Mouse (Mus musculus): ENCODE measurements at regions not wholly inside any gene's neighbourhood (a gene's known extent, or its start where the extent isn't known, plus 50 kb on each side); places are given as distances from the start of the nearest gene placed in this dataset.
"Not testable (repeated sequence)": the region's sequence is repeated elsewhere in the genome, so short reads cannot be mapped to it uniquely, and the experiment has no call there.

- WGBS, result 35% methylated on average over 8 of the region's 8 CpGs
- no peak for ATAC-seq (replicated peaks; ENCODE audit: extremely low read depth, insufficient read depth, low FRiP score)
- H3K4me2 ChIP-seq (ENCODE audit: low read depth, low read length), result no peak overlapping the region
Measured at GRCm38 (mm10) chr12:112301929-112302328, 155.9 kb downstream of the Kif26a start.

GRCm38 (mm10) chr12:112306208-112306607 is 160.2 kb downstream of the Kif26a start:
- Histone ChIP-seq H3K36me3 (ENCODE audit: control insufficient read depth, insufficient read depth) (no peaks in the 10 kb centered on the region), H3K4me3 (ENCODE audit: low read length) (no peak overlapping the region), H3K27me3 (ENCODE audit: control insufficient read depth, insufficient read depth, low read length) (0 out of 2 replicates have a peak, but pooled peaks cover 5% of the 10 kb centered on the region), H3K4me2 (ENCODE audit: low read depth, low read length) (no peak overlapping the region), H3K27ac (ENCODE audit: low read length) (no peak overlapping the region), H3K9ac (ENCODE audit: low read length) (no peak overlapping the region), H3K9me3 (replicated peaks; ENCODE audit: control insufficient read depth, low read length) (no peaks in the 10 kb centered on the region), H3K4me1 (ENCODE audit: control insufficient read depth, insufficient read depth, low read length) (no peaks in the 10 kb centered on the region)
- 58% methylated on average over 7 of the region's 7 CpGs for WGBS
- no peak for ATAC-seq (replicated peaks; ENCODE audit: extremely low read depth, insufficient read depth, low FRiP score)

More at GRCm38 (mm10) chr12:112301929-112302328, 155.9 kb downstream of the Kif26a start:
- Histone ChIP-seq H3K9ac (ENCODE audit: low read length) (no peak overlapping the region), H3K4me1 (ENCODE audit: control insufficient read depth, insufficient read depth, low read length) (no peaks in the 10 kb centered on the region), H3K36me3 (ENCODE audit: control insufficient read depth, insufficient read depth) (no peaks in the 10 kb centered on the region), H3K27me3 (ENCODE audit: control insufficient read depth, insufficient read depth, low read length) (peaks cover 9% of the 10 kb centered on the region; the same call in 1 of the 2 replicates), H3K9me3 (replicated peaks; ENCODE audit: control insufficient read depth, low read length) (no peaks in the 10 kb centered on the region), H3K27ac (ENCODE audit: low read length) (no peak overlapping the region), H3K4me3 (ENCODE audit: low read length) (no peak overlapping the region)

- H3K27me3 ChIP-seq (ENCODE audit: control insufficient read depth, insufficient read depth, low read length), result no peaks in the 10 kb centered on the region
- no peak for ATAC-seq (replicated peaks; ENCODE audit: extremely low read depth, insufficient read depth, low FRiP score)
- H3K4me2 ChIP-seq (ENCODE audit: low read depth, low read length), result no peak overlapping the region
- H3K4me1 ChIP-seq (ENCODE audit: control insufficient read depth, insufficient read depth, low read length), result no peaks in the 10 kb centered on the region
- no peak overlapping the region for H3K27ac ChIP-seq (ENCODE audit: low read length)
- H3K36me3 ChIP-seq (ENCODE audit: control insufficient read depth, insufficient read depth), result no peaks in the 10 kb centered on the region
- no peaks in the 10 kb centered on the region for H3K9me3 ChIP-seq (replicated peaks; ENCODE audit: control insufficient read depth, low read length)
- no peak overlapping the region for H3K4me3 ChIP-seq (ENCODE audit: low read length)
- H3K9ac ChIP-seq (ENCODE audit: low read length), result no peak overlapping the region
Measured at GRCm38 (mm10) chr12:112308016-112308415, 162.0 kb downstream of the Kif26a start.

GRCm38 (mm10) chr12:112309096-112309495 is 163.1 kb downstream of the Kif26a start:
- H3K9ac ChIP-seq (ENCODE audit: low read length); H3K9me3 ChIP-seq (replicated peaks; ENCODE audit: control insufficient read depth, low read length); H3K27ac ChIP-seq (ENCODE audit: low read length); H3K4me1 ChIP-seq (ENCODE audit: control insufficient read depth, insufficient read depth, low read length); H3K4me3 ChIP-seq (ENCODE audit: low read length); ATAC-seq (replicated peaks; ENCODE audit: extremely low read depth, insufficient read depth, low FRiP score); H3K27me3 ChIP-seq (ENCODE audit: control insufficient read depth, insufficient read depth, low read length); H3K4me2 ChIP-seq (ENCODE audit: low read depth, low read length); H3K36me3 ChIP-seq (ENCODE audit: control insufficient read depth, insufficient read depth): not testable (repeated sequence)
- 85% methylated on average over 13 of the region's 13 CpGs for WGBS

GRCm38 (mm10) chr12:112309781-112310180 is 163.8 kb downstream of the Kif26a start:
- no peak overlapping the region for H3K4me3 ChIP-seq (ENCODE audit: low read length)
- no peak overlapping the region for H3K4me2 ChIP-seq (ENCODE audit: low read depth, low read length)
- H3K9ac ChIP-seq (ENCODE audit: low read length), result no peak overlapping the region
- no peaks in the 10 kb centered on the region for H3K9me3 ChIP-seq (replicated peaks; ENCODE audit: control insufficient read depth, low read length)
- no peaks in the 10 kb centered on the region for H3K4me1 ChIP-seq (ENCODE audit: control insufficient read depth, insufficient read depth, low read length)
- H3K36me3 ChIP-seq (ENCODE audit: control insufficient read depth, insufficient read depth), result no peaks in the 10 kb centered on the region
- WGBS, result 86% methylated on average over 10 of the region's 10 CpGs
- H3K27ac ChIP-seq (ENCODE audit: low read length), result no peak overlapping the region
- H3K27me3 ChIP-seq (ENCODE audit: control insufficient read depth, insufficient read depth, low read length), result no peaks in the 10 kb centered on the region
- no peak for ATAC-seq (replicated peaks; ENCODE audit: extremely low read depth, insufficient read depth, low FRiP score)

GRCm38 (mm10) chr12:112310661-112311060 is 164.7 kb downstream of the Kif26a start:
- Histone ChIP-seq H3K4me2 (ENCODE audit: low read depth, low read length) (no peak overlapping the region), H3K4me3 (ENCODE audit: low read length) (no peak overlapping the region), H3K9ac (ENCODE audit: low read length) (no peak overlapping the region), H3K27me3 (ENCODE audit: control insufficient read depth, insufficient read depth, low read length) (no peaks in the 10 kb centered on the region), H3K9me3 (replicated peaks; ENCODE audit: control insufficient read depth, low read length) (no peaks in the 10 kb centered on the region), H3K27ac (ENCODE audit: low read length) (no peak overlapping the region), H3K4me1 (ENCODE audit: control insufficient read depth, insufficient read depth, low read length) (no peaks in the 10 kb centered on the region), H3K36me3 (ENCODE audit: control insufficient read depth, insufficient read depth) (no peaks in the 10 kb centered on the region)
- 80% methylated on average over 10 of the region's 10 CpGs for WGBS
- no peak for ATAC-seq (replicated peaks; ENCODE audit: extremely low read depth, insufficient read depth, low FRiP score)

GRCm38 (mm10) chr12:112314781-112315180 is 168.8 kb downstream of the Kif26a start:
- Histone ChIP-seq H3K4me3 (ENCODE audit: low read length) (no peak overlapping the region), H3K36me3 (ENCODE audit: control insufficient read depth, insufficient read depth) (no peaks in the 10 kb centered on the region), H3K27me3 (ENCODE audit: control insufficient read depth, insufficient read depth, low read length) (no peaks in the 10 kb centered on the region), H3K9me3 (replicated peaks; ENCODE audit: control insufficient read depth, low read length) (no peaks in the 10 kb centered on the region), H3K4me1 (ENCODE audit: control insufficient read depth, insufficient read depth, low read length) (no peaks in the 10 kb centered on the region), H3K27ac (ENCODE audit: low read length) (no peak overlapping the region), H3K9ac (ENCODE audit: low read length) (no peak overlapping the region), H3K4me2 (ENCODE audit: low read depth, low read length) (no peak overlapping the region)
- WGBS, result 89% methylated on average over 5 of the region's 5 CpGs
- no peak for ATAC-seq (replicated peaks; ENCODE audit: extremely low read depth, insufficient read depth, low FRiP score)

GRCm38 (mm10) chr12:112317191-112317590 is 171.2 kb downstream of the Kif26a start:
- H3K4me2 ChIP-seq (ENCODE audit: low read depth, low read length), result no peak overlapping the region
- 85% methylated on average over 9 of the region's 9 CpGs for WGBS

GRCm38 (mm10) chr12:112318461-112318860 is 170.8 kb upstream of the A530016L24Rik start:
- no peaks in the 10 kb centered on the region for H3K4me1 ChIP-seq (ENCODE audit: control insufficient read depth, insufficient read depth, low read length)
- no peaks in the 10 kb centered on the region for H3K9me3 ChIP-seq (replicated peaks; ENCODE audit: control insufficient read depth, low read length)
- ATAC-seq (replicated peaks; ENCODE audit: extremely low read depth, insufficient read depth, low FRiP score), result no peak
- WGBS, result 74% methylated on average over 5 of the region's 5 CpGs
- H3K4me2 ChIP-seq (ENCODE audit: low read depth, low read length), result no peak overlapping the region
- no peak overlapping the region for H3K4me3 ChIP-seq (ENCODE audit: low read length)
- no peaks in the 10 kb centered on the region for H3K36me3 ChIP-seq (ENCODE audit: control insufficient read depth, insufficient read depth)
- no peaks in the 10 kb centered on the region for H3K27me3 ChIP-seq (ENCODE audit: control insufficient read depth, insufficient read depth, low read length)
- H3K9ac ChIP-seq (ENCODE audit: low read length), result no peak overlapping the region
- no peak overlapping the region for H3K27ac ChIP-seq (ENCODE audit: low read length)

More at GRCm38 (mm10) chr12:112317191-112317590, 171.2 kb downstream of the Kif26a start:
- ATAC-seq (replicated peaks; ENCODE audit: extremely low read depth, insufficient read depth, low FRiP score), result no peak
- Histone ChIP-seq H3K9me3 (replicated peaks; ENCODE audit: control insufficient read depth, low read length) (no peaks in the 10 kb centered on the region), H3K27ac (ENCODE audit: low read length) (no peak overlapping the region), H3K36me3 (ENCODE audit: control insufficient read depth, insufficient read depth) (no peaks in the 10 kb centered on the region), H3K27me3 (ENCODE audit: control insufficient read depth, insufficient read depth, low read length) (no peaks in the 10 kb centered on the region), H3K9ac (ENCODE audit: low read length) (no peak overlapping the region), H3K4me3 (ENCODE audit: low read length) (no peak overlapping the region), H3K4me1 (ENCODE audit: control insufficient read depth, insufficient read depth, low read length) (no peaks in the 10 kb centered on the region)

GRCm38 (mm10) chr12:112322196-112322595 is 167.1 kb upstream of the A530016L24Rik start:
- Histone ChIP-seq H3K9me3 (replicated peaks; ENCODE audit: control insufficient read depth, low read length) (no peaks in the 10 kb centered on the region), H3K4me1 (ENCODE audit: control insufficient read depth, insufficient read depth, low read length) (no peaks in the 10 kb centered on the region), H3K4me3 (ENCODE audit: low read length) (no peak overlapping the region), H3K27ac (ENCODE audit: low read length) (no peak overlapping the region), H3K27me3 (ENCODE audit: control insufficient read depth, insufficient read depth, low read length) (no peaks in the 10 kb centered on the region), H3K9ac (ENCODE audit: low read length) (no peak overlapping the region), H3K4me2 (ENCODE audit: low read depth, low read length) (no peak overlapping the region), H3K36me3 (ENCODE audit: control insufficient read depth, insufficient read depth) (no peaks in the 10 kb centered on the region)
- WGBS, result 64% methylated on average over 2 of the region's 2 CpGs
- ATAC-seq (replicated peaks; ENCODE audit: extremely low read depth, insufficient read depth, low FRiP score), result no peak

Measured in heart, embryonic 16.5 days (tissue).